Mouse (Mus musculus) kidney, postnatal 36 days (tissue): ENCODE measurements around the gene Gm12666.
"Not testable (repeated sequence)": the region's sequence is repeated elsewhere in the genome, so short reads cannot be mapped to it uniquely, and the experiment has no call there.

ENCODE experiments used
- DNase-seq, 2 experiments: peaks; one replicate each; pipeline ENCODE4 v3.0.0; 2021 to 2022; ENCODE audit warnings: mixed read lengths in 2 of 2

The Gm12666 gene

GRCm38 (mm10) chr4:92191649-92192048 lies at the start of gene Gm12666:
TSS of gene Gm12666 (minus strand) at chr4:92191749.
- not testable (repeated sequence) for DNase-seq

DNA sequence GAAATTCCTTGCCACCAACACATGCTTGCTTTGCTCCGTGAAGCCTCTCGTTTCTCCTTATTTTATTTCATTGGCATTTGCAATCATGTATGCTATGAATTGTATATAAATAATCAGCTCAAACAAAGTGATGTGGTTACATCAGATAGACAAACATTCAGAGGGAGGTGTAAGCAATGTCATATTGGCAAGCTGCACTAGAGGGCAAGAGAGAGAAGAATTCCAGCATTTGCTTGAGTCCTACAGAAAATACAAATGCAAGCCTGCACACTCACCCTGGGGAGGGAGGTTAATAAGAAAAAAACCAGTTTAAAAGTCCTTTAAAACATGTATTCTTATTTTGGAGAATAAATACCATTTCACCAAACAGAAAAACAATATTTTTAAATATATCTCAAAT lies 34.8 kb upstream of the Gm12666 start:
- DNase-seq = no peak

- DNase-seq = no peak
These were observed 24.7 kb upstream of the Gm12666 start for GRCm38 (mm10) chr4:92216286-92216685.

DNA sequence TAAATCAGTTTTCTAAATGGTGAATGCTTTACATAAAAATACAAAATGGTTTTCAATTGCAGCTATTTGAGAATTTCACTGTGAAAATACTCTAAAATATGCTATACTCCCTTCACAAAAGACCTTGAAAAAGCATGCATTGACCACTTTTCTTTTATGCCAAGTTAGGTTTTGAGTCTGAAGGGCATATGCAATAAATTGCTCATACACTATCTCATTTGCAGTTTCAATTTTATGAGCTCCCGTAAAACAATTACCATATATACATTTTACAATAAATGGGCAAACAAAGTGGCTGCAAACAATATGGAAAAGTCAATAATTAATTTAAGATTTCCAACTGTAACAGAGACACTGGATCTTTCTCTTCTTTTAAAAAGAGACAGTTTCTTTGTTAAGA lies 38.9 kb downstream of the Gm12666 start:
- no peak for DNase-seq

DNA sequence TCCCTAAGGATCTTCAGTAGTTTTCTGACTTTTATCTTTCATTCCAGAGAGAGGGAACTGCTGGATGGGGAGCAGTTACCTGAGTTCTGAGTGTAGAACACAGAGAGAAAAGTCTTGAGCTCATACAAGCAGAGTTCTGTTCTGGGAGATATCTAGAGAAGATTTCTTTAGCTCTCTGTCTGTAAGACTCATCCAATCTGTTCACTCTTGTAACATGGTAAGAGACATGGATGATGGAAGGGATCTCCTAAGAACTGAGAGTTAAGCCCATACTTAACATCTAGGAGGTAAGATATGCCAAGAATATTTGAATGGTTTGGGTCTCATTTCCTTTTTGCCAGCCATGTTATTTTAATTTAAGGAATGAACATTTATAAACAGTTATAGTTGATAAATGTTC lies 44.4 kb downstream of the Gm12666 start, which contains the start of gene Izumo3:
Gene Izumo3, minus strand, starts transcription at position 101 of the 400 bp plus-strand sequence.
- DNase-seq = no peak
